Mouse (Mus musculus): ENCODE data around the gene Nasp.
A peak's percentile ranks its signal among the peaks of the same experiment; 100 is the strongest.

Nasp gene

DNA sequence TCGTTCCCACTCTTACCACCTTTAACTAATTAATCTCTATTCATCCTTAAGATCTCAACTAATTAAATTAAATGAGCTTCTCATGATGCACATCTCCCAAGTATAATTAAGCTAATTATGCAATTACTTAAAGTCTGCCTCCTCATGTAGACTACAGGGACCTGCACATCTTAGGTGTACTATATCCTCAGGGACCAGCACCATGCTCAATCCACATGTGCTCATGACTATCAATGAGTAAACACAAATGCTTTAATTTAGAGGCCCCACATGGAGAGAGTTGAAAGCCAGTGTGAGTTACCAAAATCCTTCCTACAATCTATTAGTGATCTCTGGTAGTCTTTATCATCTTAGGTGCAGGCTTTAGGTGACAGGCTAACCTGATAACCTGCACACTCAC lies 7.5 kb upstream of the Nasp start:
- no peak for DNase-seq (ENCODE audit: low spot score in 2 of 2)

DNA sequence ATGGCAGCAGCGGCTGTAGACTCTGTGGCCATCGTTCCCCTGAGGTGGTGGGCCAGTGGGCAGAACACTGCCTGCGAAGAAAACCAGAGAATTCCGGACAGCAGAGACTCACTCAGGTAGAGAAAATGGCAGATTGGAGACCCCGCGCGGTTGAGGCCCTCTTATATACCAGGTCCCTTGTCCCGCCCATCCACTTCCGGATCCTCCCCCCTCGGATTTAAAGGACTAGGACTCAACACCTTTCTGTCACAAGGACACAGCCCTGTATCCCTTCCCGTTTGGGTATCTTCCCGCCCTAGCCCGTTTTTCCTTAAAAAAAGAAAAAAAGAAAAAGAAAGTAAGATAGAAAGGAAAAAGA lies 403 bp downstream of the Nasp start:
- DNase-seq (ENCODE audit: low spot score in 2 of 2): peak; percentile 92 to 93

DNA sequence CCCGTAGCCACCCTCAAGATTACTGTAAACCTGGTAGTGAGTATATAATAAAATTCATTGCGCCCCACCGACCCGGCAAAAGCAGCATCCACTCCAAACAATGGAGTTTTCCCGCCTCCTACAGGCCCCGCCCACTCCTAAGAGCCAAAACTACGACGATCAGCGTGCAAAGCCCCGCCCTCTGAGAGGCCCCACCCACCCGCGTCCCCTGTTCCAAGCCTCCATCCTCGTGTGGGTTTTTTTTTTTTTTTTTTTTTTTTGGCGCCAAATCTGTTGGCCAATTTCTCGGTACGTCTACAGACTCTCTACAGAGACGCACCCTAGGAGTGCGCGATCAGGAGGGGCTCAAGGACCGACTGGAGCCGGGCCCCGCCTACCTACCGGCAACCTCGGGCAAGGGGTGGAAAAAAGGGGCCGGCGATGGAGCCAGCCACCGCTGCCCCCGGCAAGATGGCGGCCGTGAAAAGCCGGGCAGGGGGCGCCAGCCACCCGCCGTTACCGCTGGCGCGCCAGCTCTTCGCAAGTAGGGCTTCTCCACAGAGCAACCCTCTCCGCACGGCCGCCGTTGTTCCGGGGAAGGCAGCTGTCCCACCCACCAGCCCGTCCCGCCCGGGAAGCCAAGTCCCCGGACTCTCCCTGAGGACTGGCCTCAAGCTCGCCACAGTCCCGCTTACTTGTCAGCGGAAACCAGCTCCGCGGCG lies 933 bp downstream of the Nasp start:
- DNase-seq (ENCODE audit: low spot score in 2 of 2): peak; percentile 62 to 73

DNA sequence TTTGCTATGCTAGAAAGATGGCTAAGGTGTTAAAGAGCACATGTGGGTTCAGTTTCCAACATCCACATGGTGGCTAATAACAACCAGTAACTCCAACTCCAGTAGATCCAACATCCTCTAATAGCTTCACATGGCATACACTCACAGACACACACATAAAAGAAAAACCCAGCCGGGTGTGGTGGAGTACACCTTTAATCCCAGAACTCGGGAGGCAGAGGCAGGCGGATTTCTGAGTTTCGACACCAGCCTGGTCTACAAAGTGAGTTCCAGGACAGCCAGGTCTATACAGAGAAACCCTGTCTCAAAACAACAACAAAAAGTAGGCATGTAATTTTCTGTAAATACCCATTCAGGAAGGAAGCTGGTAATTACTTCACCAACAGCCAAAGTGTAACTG lies 2.9 kb downstream of the Nasp start:
- DNase-seq (ENCODE audit: low spot score in 2 of 2): no peak

DNA sequence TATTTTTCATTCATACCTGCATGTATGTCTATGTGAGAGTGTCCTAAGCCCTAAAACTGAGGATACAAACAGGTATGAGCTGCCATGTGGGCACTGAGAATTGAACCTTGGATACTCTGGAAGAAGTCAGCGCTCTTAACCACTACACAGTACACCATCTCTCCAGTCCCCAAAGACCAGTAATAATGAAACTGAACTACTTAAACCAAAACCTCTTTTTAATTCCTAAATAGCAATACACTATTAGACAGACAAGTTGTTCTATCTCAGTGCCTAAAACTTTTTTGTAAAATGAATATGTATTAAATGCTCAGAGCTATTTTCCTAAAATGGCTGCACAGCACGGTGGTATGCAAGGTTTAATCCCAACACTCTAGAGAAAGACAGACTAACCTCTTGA lies 12.5 kb downstream of the Nasp start:
- no peak for DNase-seq (ENCODE audit: low spot score in 2 of 2)

DNA sequence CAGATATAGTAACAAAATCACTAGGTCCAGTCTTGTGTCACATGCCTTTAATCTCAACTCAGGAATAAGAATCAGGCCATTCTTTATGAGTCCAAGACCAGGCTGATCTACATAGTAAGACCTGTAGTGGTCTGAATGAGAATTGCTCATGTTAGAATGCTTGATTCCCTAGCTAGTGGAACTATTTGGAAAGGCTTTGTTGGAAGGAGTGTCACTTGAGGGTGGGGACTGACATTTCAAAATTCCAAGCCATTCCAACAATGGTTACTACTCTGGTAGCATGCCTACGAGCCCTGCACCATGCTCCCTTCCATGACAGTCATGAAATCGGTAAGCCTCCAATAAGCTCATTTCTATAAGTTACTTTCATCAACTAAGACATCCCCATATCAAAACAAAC lies 15.1 kb downstream of the Nasp start:
- DNase-seq (ENCODE audit: low spot score in 2 of 2): no peak

DNA sequence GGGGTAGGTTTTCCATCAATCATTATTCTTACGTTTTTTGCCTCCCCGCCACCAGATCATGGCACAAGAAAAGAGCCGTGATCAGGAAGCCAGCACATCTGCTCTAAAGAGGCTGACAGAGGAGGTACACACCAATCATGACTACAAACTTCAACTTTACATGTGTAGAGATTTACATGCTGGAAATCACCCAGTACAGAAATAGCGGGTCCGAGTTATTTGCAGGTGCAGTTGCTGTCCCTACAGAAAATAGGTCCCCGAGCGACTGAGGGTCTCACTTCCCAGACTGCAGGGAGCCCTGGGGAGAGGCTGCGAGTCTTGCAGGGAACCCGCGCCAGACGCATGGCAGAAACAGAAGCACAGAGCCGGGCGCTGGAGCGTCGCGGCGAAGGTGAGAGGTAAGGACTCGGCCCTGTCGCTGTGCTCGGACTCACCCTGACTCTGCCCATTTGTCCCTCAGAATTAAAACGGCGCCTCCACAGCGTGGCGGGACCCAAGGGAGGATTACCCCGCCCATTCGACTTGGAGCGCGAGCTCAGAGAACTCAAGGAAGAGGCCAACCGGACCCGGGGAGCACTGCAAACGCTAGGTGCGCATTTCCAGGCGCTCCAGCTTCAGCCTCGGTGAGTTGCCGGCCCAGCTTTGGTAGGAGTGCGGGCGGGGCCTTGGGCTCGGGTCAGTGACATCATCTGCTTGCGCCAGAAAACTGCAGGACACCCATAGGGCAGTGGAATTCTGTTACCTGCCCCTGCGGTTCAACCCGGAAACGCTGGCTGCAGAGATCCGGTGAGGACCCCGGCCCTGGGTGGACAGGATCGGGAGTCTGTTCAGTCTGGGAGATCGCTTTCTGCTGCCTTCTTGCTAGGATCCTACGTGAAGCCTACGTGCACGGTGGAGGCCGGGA lies 30.5 kb downstream of the Nasp start:
- peak; percentile 87 to 90 for DNase-seq (ENCODE audit: low spot score in 2 of 2)

DNA sequence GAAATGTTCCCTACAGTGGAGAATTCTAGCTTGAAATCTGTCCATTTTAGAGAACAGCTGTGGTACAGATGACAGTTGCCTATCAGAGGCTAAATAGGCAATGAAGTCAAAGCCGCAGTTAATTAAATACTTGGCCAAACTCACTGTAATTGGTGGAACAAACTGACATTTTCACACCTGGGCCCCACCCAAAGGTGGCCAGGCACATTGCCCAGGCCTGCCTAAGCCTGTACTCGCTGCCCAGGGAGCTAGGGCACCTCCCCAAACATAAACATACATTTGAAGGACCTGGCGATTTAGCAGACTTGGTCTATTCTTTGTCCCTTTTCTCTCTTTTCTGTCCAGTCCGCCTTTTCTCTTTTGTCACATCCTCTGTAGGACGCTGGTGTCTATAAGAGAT lies 31.4 kb downstream of the Nasp start, which contains the start of gene Ccdc17:
TSS of gene Ccdc17 (plus strand) at position 276 of the 400 bp plus-strand sequence.
- DNase-seq (ENCODE audit: low spot score in 2 of 2): peak; percentile 27 to 30

DNA sequence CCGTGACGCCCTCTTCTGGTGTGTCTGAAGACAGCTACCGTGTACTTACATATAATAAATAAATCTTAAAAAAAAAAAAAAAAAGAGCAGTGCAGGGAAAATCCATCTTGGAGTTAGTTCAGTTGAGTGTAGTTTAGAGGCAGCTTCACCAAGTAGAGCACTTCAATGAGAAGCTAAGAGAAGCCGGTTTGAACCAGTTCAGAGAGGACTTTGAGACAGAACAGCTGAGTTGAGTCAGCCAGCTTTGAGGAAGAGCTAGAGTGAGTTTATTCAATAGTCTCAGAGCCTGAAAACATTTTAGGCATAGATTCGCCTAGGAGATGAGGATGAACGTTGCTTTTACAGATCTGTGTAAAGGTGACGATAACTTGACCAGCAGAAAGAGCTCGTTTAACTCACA lies 31.9 kb downstream of the Nasp start:
- DNase-seq (ENCODE audit: low spot score in 2 of 2): no peak

DNA sequence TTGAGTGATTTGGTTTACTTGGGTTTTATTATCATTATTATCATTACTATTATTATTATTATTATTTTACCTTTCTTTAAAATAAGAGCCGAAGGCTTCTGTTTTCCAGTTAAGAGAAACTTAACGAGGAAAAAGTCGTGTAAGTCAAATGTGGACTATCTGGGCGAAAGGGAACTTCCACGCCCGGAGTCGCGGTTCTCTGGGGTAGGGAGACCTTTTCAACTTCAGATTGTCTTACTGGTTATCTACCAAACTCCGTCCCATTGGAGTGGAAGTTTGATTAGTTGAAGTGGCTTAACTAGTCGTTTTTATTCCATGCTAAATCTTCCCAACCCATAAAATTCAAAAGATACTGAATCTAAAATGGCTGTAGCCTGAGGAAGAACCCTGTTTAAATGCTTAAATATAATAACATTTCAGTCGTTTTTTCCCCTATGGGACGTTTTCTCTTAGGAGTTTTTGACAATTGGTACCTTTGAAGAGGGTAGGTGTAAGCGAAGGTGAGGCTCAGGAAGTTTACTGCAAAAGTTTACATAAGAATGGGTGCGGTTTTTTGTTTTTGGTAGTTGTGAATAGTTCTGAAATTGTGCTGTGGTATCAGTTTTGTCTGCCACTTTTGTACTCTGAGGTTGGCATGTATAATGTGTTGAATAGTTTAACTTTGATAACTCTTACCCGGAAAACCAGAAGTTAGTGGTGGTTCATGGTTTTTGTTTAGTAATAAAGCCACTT lies 69.4 kb downstream of the Nasp start:
- DNase-seq (ENCODE audit: low spot score in 2 of 2): peak in 1 of 2 experiments; percentile 6

DNA sequence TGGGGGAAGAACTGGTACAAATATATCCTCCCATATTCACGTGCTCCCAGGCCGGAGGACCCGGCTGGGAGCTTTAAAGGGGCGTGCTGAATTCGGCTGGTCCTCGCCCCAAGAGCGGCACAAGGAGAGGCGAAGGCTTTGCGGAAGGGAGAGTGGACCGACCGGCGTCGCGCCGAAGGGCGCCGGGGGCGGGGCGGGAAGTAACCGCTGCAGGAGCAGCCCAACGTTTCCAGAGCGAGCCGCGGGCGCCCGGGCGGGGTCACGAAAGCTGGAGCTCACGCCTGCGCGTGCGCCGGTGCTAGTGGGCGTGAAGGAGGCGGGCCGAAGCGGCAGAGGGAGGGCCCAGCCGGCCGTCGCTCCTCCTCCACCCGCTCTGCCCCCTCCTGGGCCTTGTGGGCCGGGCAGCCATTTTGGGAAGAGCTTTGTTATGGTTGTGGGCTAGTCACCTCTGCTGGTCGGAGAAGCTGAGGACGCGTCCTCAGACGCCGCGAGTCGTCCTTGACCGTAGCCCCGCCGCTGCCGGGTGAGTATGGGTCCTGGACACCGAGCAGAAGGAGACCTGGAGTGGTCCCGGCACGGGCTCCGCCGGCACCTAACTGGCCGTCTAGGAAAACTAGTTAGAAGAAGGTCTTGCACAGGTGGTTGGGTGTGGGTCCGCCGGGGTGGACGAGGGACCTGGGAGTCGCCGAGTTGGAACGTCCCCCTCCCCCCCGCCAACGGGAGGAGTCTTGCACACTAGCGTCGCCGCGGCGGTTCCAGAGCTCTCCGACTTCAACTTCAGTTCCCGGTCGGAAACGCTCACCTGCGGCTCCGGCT lies 70.2 kb downstream of the Nasp start, which contains the start of gene Gpbp1l1:
TSS of gene Gpbp1l1 (plus strand) at position 353 of the 816 bp plus-strand sequence.
- DNase-seq (ENCODE audit: low spot score in 2 of 2): peak; percentile 97 to 98

DNA sequence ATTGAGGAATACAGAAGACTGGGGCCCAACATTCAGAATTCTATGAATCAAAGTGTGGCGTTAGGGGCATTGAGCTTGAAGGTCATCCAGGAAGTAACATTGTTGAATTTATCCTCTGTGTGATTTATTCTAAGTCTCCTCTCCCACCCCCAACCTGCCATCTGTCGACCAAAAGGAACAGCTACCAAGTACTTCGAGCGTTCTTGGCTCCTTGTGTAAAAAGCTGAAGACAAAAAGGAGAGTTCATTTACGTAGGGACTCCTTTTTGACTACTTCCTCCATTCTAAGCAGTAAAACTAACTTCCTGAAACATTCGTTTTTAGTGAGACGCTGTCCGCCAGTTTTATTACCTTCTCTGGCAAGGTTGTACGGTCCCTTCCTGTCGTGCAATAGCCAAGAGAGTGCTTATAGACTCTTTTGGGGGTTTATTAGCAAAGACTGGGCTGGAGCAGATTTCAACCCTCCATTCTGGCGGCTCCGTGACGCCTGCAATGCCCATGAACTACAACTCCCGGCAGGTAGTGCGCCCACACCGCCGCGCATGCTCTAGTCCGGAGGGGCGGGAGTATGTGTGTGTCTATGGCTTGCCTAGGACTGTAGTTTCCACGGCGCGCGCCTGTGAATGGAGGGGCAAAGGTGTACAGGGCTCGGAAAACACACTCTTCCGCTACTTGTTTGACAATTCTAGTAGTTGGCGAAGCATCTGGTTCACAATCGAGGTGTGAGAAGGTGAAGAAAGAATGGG lies 71.0 kb downstream of the Nasp start:
- peak; percentile 91 to 94 for DNase-seq (ENCODE audit: low spot score in 2 of 2)

DNA sequence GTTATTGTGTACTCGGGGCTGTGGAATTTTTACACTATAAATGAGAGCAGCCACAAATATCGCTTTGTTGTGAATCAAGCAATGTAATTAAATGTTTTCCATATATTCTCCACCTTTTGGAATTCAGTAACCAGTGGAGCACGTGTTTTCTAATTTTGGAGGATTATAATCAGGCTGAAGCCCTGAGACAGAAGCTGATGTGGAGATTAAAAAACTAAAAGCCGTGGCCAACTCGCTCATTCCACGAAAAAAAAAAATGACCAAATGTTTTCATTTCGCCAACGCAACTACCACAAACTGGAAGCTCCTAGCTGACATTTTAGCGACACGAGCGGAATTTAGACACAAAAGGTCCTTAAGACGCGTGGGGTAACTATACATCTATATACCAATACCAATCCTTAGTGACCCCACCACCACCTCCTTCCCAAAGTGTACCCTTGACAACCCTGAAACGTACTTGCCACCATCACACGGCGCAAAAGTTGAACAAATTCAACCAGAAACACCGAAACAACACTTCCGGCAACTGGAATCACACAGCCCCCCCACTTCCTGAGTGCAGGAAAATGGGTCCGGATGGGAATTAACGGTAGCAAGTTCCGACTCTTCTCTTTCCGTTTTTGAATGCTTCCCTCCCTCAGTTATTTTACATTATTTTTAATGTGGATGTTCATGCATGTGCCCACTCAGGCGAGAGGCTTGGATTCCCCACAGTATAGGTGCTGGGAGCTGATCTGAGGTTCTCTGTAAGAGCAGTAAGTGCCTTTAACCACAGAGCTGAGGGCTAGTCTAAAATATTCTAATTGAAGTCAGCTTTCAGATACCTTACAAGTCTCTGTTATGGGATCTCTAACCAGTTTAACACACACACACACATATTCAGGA lies 72.1 kb downstream of the Nasp start, which contains the start of gene Tmem69:
TSS of gene Tmem69 (minus strand) at position 524 of the 888 bp plus-strand sequence.
- peak; percentile 73 to 76 for DNase-seq (ENCODE audit: low spot score in 2 of 2)

DNA sequence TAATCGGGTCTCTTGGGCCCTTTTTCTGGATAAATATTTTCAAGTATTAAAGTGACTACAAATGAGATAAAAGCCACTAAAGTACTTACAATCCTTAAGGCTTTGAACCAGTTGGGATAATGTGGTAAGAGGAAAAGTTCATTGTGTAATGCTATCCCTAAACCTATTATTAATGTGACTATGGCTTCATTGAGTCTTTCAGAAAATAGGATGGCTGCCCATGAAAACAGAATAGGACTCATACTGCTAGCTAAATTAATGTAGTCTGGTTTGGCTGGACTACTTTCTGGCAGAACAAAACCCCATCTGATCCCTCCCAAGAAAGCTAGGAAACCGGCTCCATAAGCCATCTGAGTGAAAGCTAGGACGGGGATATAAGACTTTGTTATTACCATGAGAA lies 74.7 kb downstream of the Nasp start:
- DNase-seq (ENCODE audit: low spot score in 2 of 2): no peak
